Mouse (Mus musculus): Measurements from ENCODE around the gene Ctbs. TPM values are rescaled to one million over a fixed set of nuclear protein-coding genes. Genes with fewer than 3 reads are reported as not detected.
"Not testable (repeated sequence)": the region's sequence is repeated elsewhere in the genome, so short reads cannot be mapped to it uniquely, and the experiment has no call there.

Ctbs gene
- total RNA-seq, 2 experiments from 2014 or later: 6.5 to 6.9 TPM

- DNase-seq (ENCODE audit: extremely low spot score in 1 of 2, low spot score in 1 of 2): no peak
Measured at GRCm38 (mm10) chr3:146426489-146426888, 23.1 kb upstream of the Ctbs start.

GRCm38 (mm10) chr3:146433063-146433462, 16.5 kb upstream of the Ctbs start:
- DNase-seq (ENCODE audit: extremely low spot score in 1 of 2, low spot score in 1 of 2): not testable (repeated sequence)

DNA sequence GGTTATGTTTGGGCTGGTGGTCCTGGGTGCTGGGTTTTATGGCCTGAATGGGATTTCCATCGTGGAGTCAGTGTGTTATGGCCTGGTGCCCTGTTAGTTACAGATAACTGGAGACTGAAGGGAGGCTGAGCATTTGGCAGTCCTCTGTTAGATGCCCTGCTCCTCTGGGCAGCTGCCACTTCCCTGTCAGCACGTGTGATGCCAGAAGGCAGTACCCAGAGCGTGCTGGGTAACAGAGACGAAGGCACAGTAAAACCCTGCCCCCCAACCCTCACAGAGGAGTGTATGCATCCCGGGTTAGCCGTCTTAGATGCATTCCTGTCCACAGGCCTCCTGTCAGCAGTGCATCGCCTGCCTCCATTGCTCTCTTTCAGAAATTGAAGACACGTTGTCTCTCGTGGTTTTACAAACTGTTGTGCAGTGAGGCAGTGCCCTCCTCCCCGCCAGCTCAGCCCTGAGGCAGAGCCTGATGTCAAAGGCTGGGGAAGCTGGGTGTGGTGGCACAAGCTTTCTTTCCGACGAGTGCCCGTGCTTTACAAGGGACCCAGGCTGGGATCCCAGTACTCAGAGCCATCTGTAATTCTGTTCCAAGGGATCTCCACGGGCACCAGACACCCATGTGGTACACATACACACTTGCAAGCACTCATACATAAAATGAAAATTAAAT, 15.8 kb upstream of the Ctbs start:
- DNase-seq (ENCODE audit: extremely low spot score in 1 of 2, low spot score in 1 of 2): no peak

DNA sequence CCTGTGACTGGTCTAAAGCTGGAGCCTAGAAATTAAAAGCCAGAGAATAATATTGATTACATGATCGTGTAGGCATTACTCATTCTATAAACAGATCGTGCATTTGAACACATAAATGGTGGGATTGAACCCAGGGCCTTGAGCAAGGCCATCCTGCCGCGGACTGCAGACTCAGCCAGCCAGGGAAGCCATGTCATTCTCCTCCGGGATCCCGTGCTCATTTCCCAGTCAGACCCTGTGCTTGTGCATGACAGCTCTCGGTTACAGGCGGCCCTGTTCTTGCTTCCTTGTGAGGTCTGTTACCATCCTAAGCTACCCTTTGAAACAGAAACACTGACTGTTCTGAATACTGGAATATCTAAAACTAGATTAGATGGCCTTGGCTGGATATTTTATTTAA, 14.9 kb upstream of the Ctbs start:
- DNase-seq (ENCODE audit: extremely low spot score in 1 of 2, low spot score in 1 of 2): no peak

GRCm38 (mm10) chr3:146435533-146435932, 14.1 kb upstream of the Ctbs start:
- DNase-seq (ENCODE audit: extremely low spot score in 1 of 2, low spot score in 1 of 2): no peak

GRCm38 (mm10) chr3:146436114-146436513, 13.5 kb upstream of the Ctbs start:
- no peak for DNase-seq (ENCODE audit: extremely low spot score in 1 of 2, low spot score in 1 of 2)

- DNase-seq (ENCODE audit: extremely low spot score in 1 of 2, low spot score in 1 of 2): peak in 1 of 2 experiments; percentile 6
Measured at GRCm38 (mm10) chr3:146440011-146440410, 9.6 kb upstream of the Ctbs start.

GRCm38 (mm10) chr3:146440422-146440821, 9.2 kb upstream of the Ctbs start:
- peak in 1 of 2 experiments; percentile 2 for DNase-seq (ENCODE audit: extremely low spot score in 1 of 2, low spot score in 1 of 2)

DNA sequence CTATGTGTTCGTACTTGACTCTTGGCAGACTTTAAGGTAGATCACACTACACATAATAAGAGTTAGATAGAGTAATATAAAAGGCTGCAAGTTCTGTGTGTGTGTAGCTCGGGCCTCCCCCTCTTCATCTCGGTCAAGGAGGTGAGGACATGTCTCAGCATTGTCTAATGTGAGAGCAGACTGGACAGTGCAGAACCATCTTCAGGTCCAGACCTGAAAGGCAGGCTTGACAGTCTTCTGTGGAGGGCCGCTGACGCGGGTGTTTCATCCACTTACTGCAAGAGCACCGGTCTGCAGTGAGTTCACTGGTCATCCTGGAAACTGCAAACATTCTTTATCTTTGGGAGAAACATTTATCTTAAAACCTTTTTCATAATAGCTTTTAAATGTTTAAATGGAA, 7.1 kb upstream of the Ctbs start:
- no peak for DNase-seq (ENCODE audit: extremely low spot score in 1 of 2, low spot score in 1 of 2)

DNA sequence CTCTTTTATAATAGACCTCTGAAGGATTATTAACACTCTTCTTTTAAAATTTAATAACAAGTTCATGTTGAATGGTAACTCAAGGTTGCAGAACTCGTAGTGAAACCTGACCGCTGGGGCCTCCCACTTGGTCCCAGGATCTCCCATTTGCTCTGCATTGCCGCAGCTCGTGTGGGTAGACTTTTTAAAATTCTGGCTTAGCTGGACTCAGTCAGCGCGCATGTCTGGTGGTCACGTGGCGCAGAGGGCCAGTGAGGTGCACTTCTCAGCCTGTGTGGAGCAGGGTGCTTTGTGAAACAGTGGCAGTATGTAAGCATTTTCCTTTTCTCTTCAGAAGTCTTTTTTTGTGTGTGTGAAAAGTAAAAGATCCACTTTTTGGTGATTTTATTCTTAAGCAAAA, 6.7 kb upstream of the Ctbs start:
- DNase-seq (ENCODE audit: extremely low spot score in 1 of 2, low spot score in 1 of 2): no peak

- no peak for DNase-seq (ENCODE audit: extremely low spot score in 1 of 2, low spot score in 1 of 2)
Measured at GRCm38 (mm10) chr3:146443380-146443779, 6.2 kb upstream of the Ctbs start.

DNA sequence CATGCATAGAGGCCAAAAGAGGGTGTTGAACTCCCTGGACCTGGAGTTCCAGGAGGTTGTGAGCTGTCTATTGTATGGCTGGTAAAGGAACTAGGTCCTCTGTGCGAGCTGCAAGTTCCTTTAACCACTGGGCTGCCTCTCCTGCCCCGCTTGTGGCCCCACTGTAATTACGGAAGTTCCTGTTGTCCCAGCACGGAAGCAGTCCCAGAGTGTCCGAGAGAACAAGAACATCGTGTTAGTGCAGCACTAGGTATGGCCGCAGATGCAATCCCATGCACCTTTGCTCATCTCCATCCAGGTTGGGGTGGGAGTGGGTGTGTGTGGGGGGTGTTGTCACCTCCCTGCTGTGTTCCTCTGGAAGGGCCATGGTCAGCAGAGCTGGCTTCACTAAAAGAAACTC, 4.7 kb upstream of the Ctbs start:
- DNase-seq (ENCODE audit: extremely low spot score in 1 of 2, low spot score in 1 of 2): no peak

GRCm38 (mm10) chr3:146447156-146447555, 2.4 kb upstream of the Ctbs start:
- no peak for DNase-seq (ENCODE audit: extremely low spot score in 1 of 2, low spot score in 1 of 2)

- no peak for DNase-seq (ENCODE audit: extremely low spot score in 1 of 2, low spot score in 1 of 2)
Measured at GRCm38 (mm10) chr3:146447598-146447997, 2.0 kb upstream of the Ctbs start.

- DNase-seq (ENCODE audit: extremely low spot score in 1 of 2, low spot score in 1 of 2): no peak
Measured at GRCm38 (mm10) chr3:146448372-146448771, 1.2 kb upstream of the Ctbs start.

GRCm38 (mm10) chr3:146448969-146449368, 626 bp upstream of the Ctbs start:
- DNase-seq (ENCODE audit: extremely low spot score in 1 of 2, low spot score in 1 of 2): no peak

DNA sequence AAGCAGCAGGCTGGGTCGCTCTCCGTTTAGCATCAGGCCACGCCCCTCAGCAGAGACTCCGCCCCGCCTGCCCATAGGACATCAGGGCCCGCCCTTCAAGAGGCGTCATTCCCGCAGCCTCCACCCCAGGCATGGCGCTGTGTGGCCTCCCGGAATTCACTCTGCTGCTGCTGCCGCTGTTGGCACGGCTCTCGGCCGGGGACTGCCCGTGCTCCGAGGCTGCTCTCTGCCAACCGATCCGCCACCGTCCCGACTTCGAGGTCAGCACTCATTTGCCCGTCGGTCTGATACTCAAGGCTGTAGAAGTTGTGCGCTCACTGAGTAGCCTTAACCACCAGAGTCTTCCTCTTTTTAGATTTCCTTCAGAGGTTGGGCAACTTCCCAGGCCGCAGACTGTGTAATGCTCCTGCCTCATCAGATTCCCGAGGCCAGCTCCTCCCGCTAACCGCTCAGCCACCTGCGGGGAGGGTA, 811 bp downstream of the Ctbs start:
- DNase-seq (ENCODE audit: extremely low spot score in 1 of 2, low spot score in 1 of 2): peak; percentile 82 to 89

DNA sequence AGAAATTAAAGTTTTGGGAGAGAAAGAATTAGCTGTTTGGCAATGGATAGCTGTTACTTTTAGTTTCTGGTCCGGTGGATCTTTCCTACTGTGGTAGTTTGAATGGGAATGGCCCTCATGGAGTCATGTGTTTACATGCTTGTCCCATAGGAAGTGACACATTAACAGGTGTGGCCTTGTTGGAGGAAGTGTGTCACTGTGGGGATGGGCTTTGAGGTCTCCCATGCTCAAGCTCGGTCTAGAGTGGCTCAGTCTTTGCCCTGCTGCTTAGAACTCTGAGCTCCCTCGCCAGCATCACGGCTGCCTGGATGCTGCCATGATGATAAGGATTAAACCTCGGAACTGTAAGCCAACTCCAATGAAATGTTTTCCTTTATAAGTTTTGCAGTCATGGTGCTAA, 1.8 kb downstream of the Ctbs start:
- DNase-seq (ENCODE audit: extremely low spot score in 1 of 2, low spot score in 1 of 2): no peak

GRCm38 (mm10) chr3:146462939-146463338, 13.3 kb downstream of the Ctbs start:
- DNase-seq (ENCODE audit: extremely low spot score in 1 of 2, low spot score in 1 of 2): no peak

DNA sequence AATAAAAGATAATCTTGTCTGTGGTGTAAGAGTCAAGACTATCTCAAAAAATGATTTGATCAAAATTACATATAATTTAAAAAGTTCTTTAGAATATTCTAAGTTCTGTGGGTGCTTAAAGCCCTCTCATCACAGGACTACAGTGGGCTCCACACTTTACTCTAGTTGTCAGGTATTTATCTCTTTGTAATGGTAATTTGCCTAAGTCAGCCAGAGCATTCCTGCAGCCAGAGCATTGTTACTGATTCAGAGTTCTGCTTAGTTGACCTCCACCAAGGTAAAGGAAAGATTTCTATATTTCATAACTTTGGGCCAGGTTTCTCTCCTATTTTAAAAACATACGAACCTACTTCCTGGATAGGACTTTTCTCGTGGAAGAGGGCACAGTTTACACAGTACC, 19.6 kb downstream of the Ctbs start:
- DNase-seq (ENCODE audit: extremely low spot score in 1 of 2, low spot score in 1 of 2): no peak

- no peak for DNase-seq (ENCODE audit: extremely low spot score in 1 of 2, low spot score in 1 of 2)
Measured at GRCm38 (mm10) chr3:146472657-146473056, 23.1 kb downstream of the Ctbs start.

- no peak for DNase-seq (ENCODE audit: extremely low spot score in 1 of 2, low spot score in 1 of 2)
Measured at GRCm38 (mm10) chr3:146473741-146474140, 24.1 kb downstream of the Ctbs start.

DNA sequence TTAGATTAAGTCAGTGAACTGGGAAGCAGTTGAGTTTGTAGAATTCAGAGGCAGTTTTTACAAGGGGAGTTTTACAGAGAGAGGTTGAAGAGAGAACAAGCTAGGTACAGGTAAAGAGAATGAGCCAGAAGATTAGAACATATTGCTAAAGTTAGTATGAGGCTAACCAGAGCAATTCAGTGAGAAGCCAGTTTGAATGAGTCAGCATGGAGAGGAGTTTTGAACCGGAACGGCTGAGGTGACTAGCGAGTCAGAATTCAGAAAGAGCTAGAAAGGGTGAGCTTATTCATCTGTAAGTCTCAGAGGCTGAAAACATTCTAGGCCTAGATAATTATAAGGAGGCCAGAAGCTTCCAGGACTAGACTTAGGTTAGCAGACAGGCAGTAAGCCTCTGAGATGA, 24.8 kb downstream of the Ctbs start:
- no peak for DNase-seq (ENCODE audit: extremely low spot score in 1 of 2, low spot score in 1 of 2)

All from layer of hippocampus, postnatal 25 days (tissue).